Mouse (Mus musculus) hindbrain, postnatal 0 days (tissue): ENCODE data around the gene Bmp3. TPM values are rescaled to one million over a fixed set of nuclear protein-coding genes. Genes with fewer than 3 reads are reported as not detected.

Source experiments
- ATAC-seq: fragments of 200-750 bp; cut with Nextera tagmentation; 2 replicates; pipeline ENCODE4 v1.8.0; 2017; ENCODE audit warnings: mild to moderate bottlenecking, moderate TSS enrichment, moderate library complexity
- DNase-seq: peaks from one replicate; pipeline ENCODE4 v3.0.0-alpha.2; 2015; ENCODE audit warnings: low spot score
- H3K27ac ChIP-seq: fragments of 300-500 bp; sonication (generic); 2 replicates; pipeline ENCODE4 v1.5.1; 2014; ENCODE audit warnings: mild to moderate bottlenecking
- H3K27me3 ChIP-seq: fragments of 300-500 bp; sonication (generic); 2 replicates; pipeline ENCODE4 v1.6.1; 2014; ENCODE audit warnings: low read length, mixed read lengths; ENCODE audit not compliant: insufficient read depth
- H3K36me3 ChIP-seq: fragments of 300-500 bp; sonication (generic); 2 replicates; pipeline ENCODE4 v1.6.1; 2014; ENCODE audit warnings: low read length, mixed read lengths; ENCODE audit not compliant: insufficient read depth
- H3K4me1 ChIP-seq: fragments of 300-500 bp; sonication (generic); 2 replicates; pipeline ENCODE4 v1.6.1; 2014; ENCODE audit warnings: antibody characterized with exemption, low read length, mixed read lengths; ENCODE audit not compliant: insufficient read depth
- H3K4me2 ChIP-seq: fragments of 300-500 bp; sonication (generic); 2 replicates; pipeline ENCODE4 v1.6.1; 2014; ENCODE audit warnings: low read depth, mild to moderate bottlenecking, low read length, moderate library complexity, mixed read lengths
- H3K4me3 ChIP-seq: fragments of 300-500 bp; sonication (generic); 2 replicates; pipeline ENCODE4 v1.5.1; 2014; ENCODE audit warnings: low read length
- H3K9ac ChIP-seq: fragments of 300-500 bp; sonication (generic); replicated peaks from 2 replicates; pipeline ENCODE4 v1.6.1; 2014; ENCODE audit warnings: mild to moderate bottlenecking, low read length, moderate library complexity, mixed read lengths
- H3K9me3 ChIP-seq: fragments of 300-500 bp; sonication (generic); 2 replicates; pipeline ENCODE4 v1.6.1; 2016; ENCODE audit warnings: low read length, mixed read lengths
- CTCF ChIP-seq: IDR thresholded peaks from 2 replicates; pipeline ENCODE4 v1.5.1; 2016; ENCODE audit warnings: antibody characterized with exemption, control low read depth, low read depth
- WGBS: fragments of 180-500 bp; shearing (Covaris S2); extraction: QIAGEN DNeasy Blood & Tissue Kit; methylation state at CpG from one replicate; pipeline ENCODE4 v1.1.7; 2014; 5-methylcytosine and 5-hydroxymethylcytosine counted together
- polyA plus RNA-seq: library from polyadenylated mRNA; unstranded; fragments of >200 nt; fragmentation: Nextera tagmentation; extraction: Ambion mirVana; gene quantifications from 2 replicates; pipeline ENCODE4 v1.2.1, GENCODE M21; 2015
- total RNA-seq: library from RNA; depleted of rRNA; stranded (reverse); fragments of >200 nt; gene quantifications from 2 replicates; pipeline ENCODE4 v1.2.3, GENCODE M21; 2014; rRNA removed

Bmp3 gene
- total and polyA plus RNA-seq, 2 experiments from 2014 or later: 1.6 to 4.8 TPM

- DNase-seq (no peak), ATAC-seq (no peak)
- WGBS: 79% methylated on average over 3 of the region's 3 CpGs
- no peak overlapping the region for H3K27ac ChIP-seq
- H3K4me1 ChIP-seq: no peaks in the 10 kb centered on the region
- no peaks in the 10 kb centered on the region for H3K9me3 ChIP-seq
- no peaks in the 10 kb centered on the region for H3K36me3 ChIP-seq
- H3K27me3 ChIP-seq: no peaks in the 10 kb centered on the region
- H3K4me3 ChIP-seq: no peak overlapping the region
- H3K4me2 ChIP-seq: no peak overlapping the region
- H3K9ac ChIP-seq: no peak overlapping the region
- TF ChIP-seq CTCF: no peak
Observed at GRCm38 (mm10) chr5:98894281-98894680, 40.1 kb downstream of the Bmp3 start.

- Histone ChIP-seq H3K9ac (no peak overlapping the region), H3K9me3 (no peaks in the 10 kb centered on the region), H3K4me3 (no peak overlapping the region), H3K4me2 (no peak overlapping the region), H3K4me1 (no peaks in the 10 kb centered on the region), H3K27ac (no peak overlapping the region), H3K27me3 (no peaks in the 10 kb centered on the region), H3K36me3 (no peaks in the 10 kb centered on the region)
- no peak for DNase-seq
- ATAC-seq: no peak
- TF ChIP-seq CTCF: no peak
Observed at GRCm38 (mm10) chr5:98897946-98898345, 43.7 kb downstream of the Bmp3 start.

GRCm38 (mm10) chr5:98900926-98901325 is 46.7 kb downstream of the Bmp3 start:
- no peaks in the 10 kb centered on the region for H3K4me1 ChIP-seq
- TF ChIP-seq CTCF: no peak
- no peaks in the 10 kb centered on the region for H3K9me3 ChIP-seq
- H3K9ac ChIP-seq: no peak overlapping the region
- 73% methylated on average over 5 of the region's 5 CpGs for WGBS
- no peaks in the 10 kb centered on the region for H3K27me3 ChIP-seq
- H3K4me3 ChIP-seq: no peak overlapping the region
- ATAC-seq (no peak), DNase-seq (peak; percentile 34)
- no peak overlapping the region for H3K4me2 ChIP-seq
- H3K27ac ChIP-seq: no peak overlapping the region
- no peaks in the 10 kb centered on the region for H3K36me3 ChIP-seq

GRCm38 (mm10) chr5:98902339-98902738 is 48.1 kb downstream of the Bmp3 start:
- H3K4me3 ChIP-seq: no peak overlapping the region
- peak; percentile 75 for TF ChIP-seq CTCF
- H3K27me3 ChIP-seq: no peaks in the 10 kb centered on the region
- no peaks in the 10 kb centered on the region for H3K36me3 ChIP-seq
- DNase-seq (peak; percentile 84), ATAC-seq (peak; percentile 62)
- no peak overlapping the region for H3K27ac ChIP-seq
- no peak overlapping the region for H3K4me2 ChIP-seq
- H3K9ac ChIP-seq: no peak overlapping the region
- no peaks in the 10 kb centered on the region for H3K4me1 ChIP-seq
- WGBS: 64% methylated on average over 4 of the region's 4 CpGs
- H3K9me3 ChIP-seq: no peaks in the 10 kb centered on the region

GRCm38 (mm10) chr5:98918716-98919115 is 64.5 kb downstream of the Bmp3 start:
- Histone ChIP-seq H3K4me1 (no peaks in the 10 kb centered on the region), H3K9ac (no peak overlapping the region), H3K27ac (no peak overlapping the region), H3K4me3 (no peak overlapping the region), H3K4me2 (no peak overlapping the region), H3K9me3 (no peaks in the 10 kb centered on the region), H3K27me3 (no peaks in the 10 kb centered on the region), H3K36me3 (no peaks in the 10 kb centered on the region)
- no peak for TF ChIP-seq CTCF
- no peak for ATAC-seq
- no peak for DNase-seq
- 95% methylated on average over 5 of the region's 5 CpGs for WGBS

GRCm38 (mm10) chr5:98921608-98922007 is 67.4 kb downstream of the Bmp3 start:
- Histone ChIP-seq H3K36me3 (no peaks in the 10 kb centered on the region), H3K27me3 (no peaks in the 10 kb centered on the region), H3K4me3 (no peak overlapping the region), H3K4me2 (no peak overlapping the region), H3K27ac (no peak overlapping the region), H3K4me1 (no peaks in the 10 kb centered on the region), H3K9me3 (no peaks in the 10 kb centered on the region), H3K9ac (no peak overlapping the region)
- 61% methylated on average over 1 of the region's 1 CpGs for WGBS
- DNase-seq (no peak), ATAC-seq (no peak)
- TF ChIP-seq CTCF: no peak

GRCm38 (mm10) chr5:98922921-98923320 is 68.7 kb downstream of the Bmp3 start:
- H3K27me3 ChIP-seq: no peaks in the 10 kb centered on the region
- no peak overlapping the region for H3K9ac ChIP-seq
- no peak for ATAC-seq
- DNase-seq: no peak
- WGBS: 95% methylated on average over 3 of the region's 3 CpGs
- H3K27ac ChIP-seq: no peak overlapping the region
- H3K9me3 ChIP-seq: no peaks in the 10 kb centered on the region
- no peaks in the 10 kb centered on the region for H3K4me1 ChIP-seq
- H3K4me3 ChIP-seq: no peak overlapping the region
- no peaks in the 10 kb centered on the region for H3K36me3 ChIP-seq
- no peak overlapping the region for H3K4me2 ChIP-seq
- no peak for TF ChIP-seq CTCF

Other genes starting within 250 kb of the Bmp3 start
- 1.6 TPM in 2 replicates for gene Prkg2, start 182.9 kb downstream of the Bmp3 start, total RNA-seq
- gene Prkg2, start 182.9 kb downstream of the Bmp3 start, polyA plus RNA-seq: 1.6 and 1.7 TPM in 2 replicates